Mouse (Mus musculus) liver, embryonic 11.5 days (tissue): Measurements from ENCODE around the gene Hddc2. TPM values are rescaled to one million over a fixed set of nuclear protein-coding genes. Genes with fewer than 3 reads are reported as not detected.
"Not testable (repeated sequence)": the region's sequence is repeated elsewhere in the genome, so short reads cannot be mapped to it uniquely, and the experiment has no call there.

Source experiments
- ATAC-seq: fragments of 200-750 bp; cut with Nextera tagmentation; replicated peaks from 2 replicates; pipeline ENCODE4 v1.8.0; 2017; ENCODE audit warnings: moderate number of reproducible peaks, mild to moderate bottlenecking, moderate TSS enrichment, moderate library complexity; ENCODE audit not compliant: low FRiP score
- DNase-seq: peaks from one replicate; pipeline ENCODE4 v3.0.0-alpha.2; 2017; ENCODE audit warnings: low spot score
- H3K27ac ChIP-seq: fragments of 300-500 bp; sonication (generic); 2 replicates; pipeline ENCODE4 v1.5.1; 2014; ENCODE audit warnings: mild to moderate bottlenecking, low read depth, low read length, control low read depth
- H3K27me3 ChIP-seq: fragments of 300-500 bp; sonication (generic); replicated peaks from 2 replicates; pipeline ENCODE4 v1.6.1; 2014; ENCODE audit warnings: low read length, mixed read lengths; ENCODE audit not compliant: control insufficient read depth, insufficient read depth
- H3K36me3 ChIP-seq: fragments of 300-500 bp; sonication (generic); 2 replicates; pipeline ENCODE4 v1.6.1; 2014; ENCODE audit warnings: mild to moderate bottlenecking, low read length, moderate library complexity, mixed read lengths; ENCODE audit not compliant: control insufficient read depth, insufficient read depth
- H3K4me1 ChIP-seq: fragments of 300-500 bp; sonication (generic); replicated peaks from 2 replicates; pipeline ENCODE4 v1.6.1; 2014; ENCODE audit warnings: low read length, mixed read lengths; ENCODE audit not compliant: control insufficient read depth, insufficient read depth
- H3K4me2 ChIP-seq: fragments of 300-500 bp; sonication (generic); 2 replicates; pipeline ENCODE4 v1.6.1; 2014; ENCODE audit warnings: mild to moderate bottlenecking, control low read depth, moderate library complexity
- H3K4me3 ChIP-seq: fragments of 300-500 bp; sonication (generic); 2 replicates; pipeline ENCODE4 v1.5.1; 2014; ENCODE audit warnings: low read depth, low read length, control low read depth
- H3K9ac ChIP-seq: fragments of 300-500 bp; sonication (generic); 2 replicates; pipeline ENCODE4 v1.6.1; 2014; ENCODE audit warnings: low read depth, low read length, control low read depth
- H3K9me3 ChIP-seq: fragments of 300-500 bp; sonication (generic); 2 replicates; pipeline ENCODE4 v1.6.1; 2016; ENCODE audit warnings: low read length, inconsistent platforms, mixed read lengths; ENCODE audit not compliant: control insufficient read depth
- WGBS: fragments of 180-500 bp; shearing (Covaris S2); extraction: QIAGEN DNeasy Blood & Tissue Kit; methylation state at CpG from one replicate; pipeline ENCODE4 v1.1.7; 2014; 5-methylcytosine and 5-hydroxymethylcytosine counted together
- polyA plus RNA-seq: library from polyadenylated mRNA; unstranded; fragments of >200 nt; fragmentation: Nextera tagmentation; extraction: Ambion mirVana; gene quantifications from 2 replicates; pipeline ENCODE4 v1.2.1, GENCODE M21; 2014

Hddc2 gene
- polyA plus RNA-seq, 1 experiment from 2014 or later = 59.2 TPM

DNA sequence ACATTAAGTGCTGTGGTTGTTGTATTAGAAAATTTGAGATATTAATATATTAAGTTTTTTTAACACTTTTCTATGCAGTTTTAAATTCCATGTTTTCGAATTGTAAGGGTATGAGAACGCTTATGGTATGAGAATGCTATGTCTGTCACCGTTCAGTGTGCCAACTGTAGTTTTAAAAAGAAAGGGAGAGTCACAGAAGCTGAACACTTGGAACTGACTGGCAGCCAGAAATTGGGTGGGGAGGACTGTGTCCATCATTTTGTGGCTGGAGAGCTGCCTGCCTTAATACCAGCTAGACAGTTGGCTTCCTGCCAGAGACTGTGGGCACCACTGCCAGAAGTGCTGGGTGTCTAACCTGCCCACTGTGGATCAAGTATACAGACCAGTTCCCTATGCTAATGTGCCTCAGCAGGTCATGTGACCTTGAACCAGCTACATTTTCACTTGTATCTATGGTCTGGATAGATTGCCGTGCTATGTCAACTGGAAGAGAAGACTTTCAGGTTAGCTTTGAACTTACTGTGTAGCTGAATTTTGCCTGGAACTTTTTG lies 18.1 kb downstream of the Hddc2 start:
- no peaks in the 10 kb centered on the region for H3K27me3 ChIP-seq
- no peak for DNase-seq
- H3K9ac ChIP-seq = no peak overlapping the region
- H3K27ac ChIP-seq = no peak overlapping the region
- H3K9me3 ChIP-seq = no peaks in the 10 kb centered on the region
- H3K4me2 ChIP-seq = no peak overlapping the region
- WGBS = 83% methylated on average over 4 of the region's 4 CpGs
- H3K36me3 ChIP-seq = no peaks in the 10 kb centered on the region; the same call in 1 of the 2 replicates
- no peak overlapping the region for H3K4me3 ChIP-seq
- ATAC-seq = no peak
- H3K4me1 ChIP-seq = 0 out of 2 replicates have a peak, but pooled peaks cover 4% of the 10 kb centered on the region

DNA sequence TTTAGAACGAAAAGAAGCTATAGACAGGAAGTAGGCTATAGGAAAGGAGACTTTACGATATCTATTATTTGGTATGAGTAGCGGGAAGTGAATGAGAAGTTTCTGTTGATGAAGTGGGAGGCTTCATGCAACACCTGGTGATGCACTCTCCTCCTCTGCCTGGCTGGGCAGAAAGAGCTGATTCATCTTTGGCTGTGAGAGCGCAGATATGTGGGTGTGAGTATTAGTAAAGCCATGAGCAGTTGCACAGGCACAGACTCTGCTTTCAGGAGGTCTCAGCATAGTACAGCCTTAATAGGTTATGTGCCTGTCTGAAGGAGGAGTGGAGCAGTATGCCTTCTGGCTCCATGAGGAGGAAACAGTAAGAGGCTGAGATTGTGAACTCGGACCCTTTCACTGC lies 23.2 kb downstream of the Hddc2 start:
- DNase-seq (no peak), ATAC-seq (no peak)
- WGBS = 79% methylated on average over 5 of the region's 5 CpGs
- no peaks in the 10 kb centered on the region for H3K4me1 ChIP-seq
- no peaks in the 10 kb centered on the region for H3K9me3 ChIP-seq
- no peak overlapping the region for H3K27ac ChIP-seq
- H3K4me3 ChIP-seq = no peak overlapping the region
- H3K36me3 ChIP-seq = no peaks in the 10 kb centered on the region
- no peak overlapping the region for H3K9ac ChIP-seq
- H3K27me3 ChIP-seq = no peaks in the 10 kb centered on the region
- H3K4me2 ChIP-seq = no peak overlapping the region

DNA sequence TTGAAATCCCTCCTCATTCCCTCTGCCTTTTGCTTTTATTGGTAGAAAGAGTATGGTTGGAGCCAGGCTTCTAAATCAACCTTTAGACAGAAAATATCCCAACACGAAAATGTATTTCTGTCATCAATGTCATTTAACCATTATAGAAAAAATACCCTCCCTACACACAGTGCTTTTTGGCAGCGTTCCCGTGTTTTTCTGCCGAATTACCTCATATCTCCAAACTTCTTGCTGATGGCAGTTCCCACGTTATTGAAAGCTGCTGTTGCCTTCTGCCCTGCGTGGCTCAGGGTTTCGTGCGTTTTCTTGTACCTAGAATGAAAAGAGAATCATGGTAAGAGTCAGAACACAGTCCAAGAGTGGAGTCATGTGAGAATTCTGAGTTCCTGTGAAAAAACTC lies 33.2 kb downstream of the Hddc2 start:
- H3K27me3 ChIP-seq = no peaks in the 10 kb centered on the region
- no peaks in the 10 kb centered on the region for H3K36me3 ChIP-seq
- no peak for DNase-seq
- no peaks in the 10 kb centered on the region for H3K9me3 ChIP-seq
- H3K9ac ChIP-seq = no peak overlapping the region
- no peak overlapping the region for H3K27ac ChIP-seq
- WGBS = 83% methylated on average over 8 of the region's 8 CpGs
- no peak overlapping the region for H3K4me3 ChIP-seq
- H3K4me2 ChIP-seq = no peak overlapping the region
- no peaks in the 10 kb centered on the region for H3K4me1 ChIP-seq
- no peak for ATAC-seq

DNA sequence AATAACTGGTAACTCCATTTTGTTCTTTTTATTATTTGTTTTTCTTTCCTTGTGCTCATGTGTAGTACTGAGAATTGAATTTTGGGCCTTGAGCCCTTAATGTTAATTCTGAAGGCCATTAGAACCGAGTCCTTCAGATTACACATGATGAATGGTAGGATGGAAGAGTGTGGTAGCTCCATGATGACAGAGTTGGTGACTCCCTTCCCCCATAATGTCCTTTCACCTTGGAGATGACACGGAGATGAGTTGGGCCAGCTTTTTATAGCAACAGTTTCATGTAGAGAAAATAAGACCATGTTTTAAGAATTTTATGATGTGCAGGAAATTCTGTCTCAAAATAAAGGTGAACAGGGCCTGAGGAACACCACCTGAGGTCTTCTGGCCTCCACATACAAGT lies 37.9 kb downstream of the Hddc2 start:
- no peak for ATAC-seq
- Histone ChIP-seq H3K36me3 (no peaks in the 10 kb centered on the region), H3K27me3 (no peaks in the 10 kb centered on the region), H3K27ac (no peak overlapping the region), H3K9me3 (no peaks in the 10 kb centered on the region), H3K4me3 (no peak overlapping the region), H3K9ac (no peak overlapping the region), H3K4me1 (no peaks in the 10 kb centered on the region), H3K4me2 (no peak overlapping the region)
- WGBS = 75% methylated on average over 2 of the region's 2 CpGs
- no peak for DNase-seq

DNA sequence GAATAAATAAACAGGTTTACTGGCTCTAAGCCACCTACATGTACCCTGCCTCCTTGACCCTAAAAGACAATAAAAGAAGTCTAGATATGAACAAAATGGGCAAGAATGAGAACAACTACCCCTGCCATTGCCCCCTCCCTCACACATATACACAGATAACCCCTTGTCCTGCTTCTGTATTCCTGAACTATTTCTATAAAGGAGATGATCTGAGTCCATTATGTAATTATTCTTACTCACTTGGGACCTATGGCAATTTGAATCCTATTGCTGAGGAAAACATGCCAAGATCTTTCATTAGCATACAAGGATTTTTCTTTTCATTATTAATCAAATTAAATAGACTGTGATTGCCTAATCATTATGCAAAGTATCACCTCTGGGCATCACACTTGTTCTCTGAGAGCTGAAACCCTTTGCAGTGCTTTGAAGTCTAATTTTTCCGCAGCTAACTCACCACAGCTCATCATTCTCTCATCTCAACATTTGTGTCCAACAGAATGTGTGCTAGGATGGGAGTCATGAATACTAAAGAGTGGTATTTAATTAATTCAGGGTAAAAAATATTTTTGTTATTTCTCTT lies 39.8 kb downstream of the Hddc2 start:
- DNase-seq = no peak
- Histone ChIP-seq H3K27ac (no peak overlapping the region), H3K9me3 (no peaks in the 10 kb centered on the region), H3K4me1 (no peaks in the 10 kb centered on the region), H3K4me2 (no peak overlapping the region), H3K9ac (no peak overlapping the region), H3K4me3 (no peak overlapping the region), H3K36me3 (no peaks in the 10 kb centered on the region), H3K27me3 (no peaks in the 10 kb centered on the region)
- WGBS = 84% methylated on average over 1 of the region's 1 CpGs
- no peak for ATAC-seq

DNA sequence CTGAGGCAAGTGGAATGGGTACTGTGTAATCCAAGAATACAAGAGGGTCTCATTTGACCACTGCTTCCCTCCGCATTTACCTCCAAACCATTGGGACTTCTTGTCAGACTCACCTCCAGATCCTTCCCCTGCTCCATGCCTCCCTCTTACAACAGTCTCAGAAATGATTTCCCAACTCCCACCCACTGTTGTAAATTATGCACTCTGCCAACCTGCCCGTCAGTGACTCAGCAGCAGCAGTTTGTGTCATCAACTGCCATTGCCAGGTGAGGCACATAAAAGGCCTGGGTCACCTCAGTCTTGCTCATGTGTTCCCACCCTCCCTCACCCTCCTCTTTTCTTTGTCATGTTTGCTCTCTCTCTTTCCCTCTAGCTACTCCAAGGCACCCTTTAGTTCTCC lies 41.0 kb downstream of the Hddc2 start:
- Histone ChIP-seq H3K9ac (no peak overlapping the region), H3K27ac (no peak overlapping the region), H3K4me3 (no peak overlapping the region), H3K36me3 (no peaks in the 10 kb centered on the region), H3K4me2 (no peak overlapping the region), H3K9me3 (no peaks in the 10 kb centered on the region), H3K4me1 (no peaks in the 10 kb centered on the region), H3K27me3 (no peaks in the 10 kb centered on the region)
- DNase-seq = no peak
- 68% methylated on average over 2 of the region's 2 CpGs for WGBS
- ATAC-seq = no peak

DNA sequence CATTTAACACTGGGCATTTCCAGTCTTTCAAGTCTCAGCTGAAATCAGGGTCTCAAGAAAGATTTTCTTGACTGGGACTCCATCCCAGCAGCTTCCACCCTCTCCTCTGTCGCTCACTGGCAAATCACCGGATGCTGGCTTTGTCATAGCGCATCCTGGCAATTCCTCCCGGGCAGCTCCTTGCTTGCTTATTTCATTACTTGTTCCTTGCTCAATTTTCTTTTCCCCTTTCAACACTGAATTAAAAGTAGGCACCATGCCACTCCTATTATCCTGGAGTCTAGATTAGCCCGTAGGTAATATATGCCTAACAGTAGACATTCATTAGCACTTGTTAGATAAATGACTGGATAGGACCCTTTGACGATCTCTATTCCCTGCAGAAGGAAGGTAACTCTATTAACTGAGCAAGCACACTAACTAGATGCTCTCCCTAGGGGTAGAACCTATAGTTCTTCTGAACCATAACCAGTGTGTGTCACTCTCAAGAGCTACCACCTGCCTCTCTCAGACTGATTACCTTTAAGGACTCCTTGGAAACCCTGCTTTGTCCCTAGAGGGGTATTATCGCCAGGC lies 41.8 kb downstream of the Hddc2 start:
- H3K4me1 ChIP-seq = no peaks in the 10 kb centered on the region
- no peak overlapping the region for H3K9ac ChIP-seq
- no peak for ATAC-seq
- H3K4me2 ChIP-seq = no peak overlapping the region
- no peaks in the 10 kb centered on the region for H3K27me3 ChIP-seq
- 79% methylated on average over 7 of the region's 7 CpGs for WGBS
- H3K36me3 ChIP-seq = no peaks in the 10 kb centered on the region
- no peak for DNase-seq
- no peak overlapping the region for H3K4me3 ChIP-seq
- H3K27ac ChIP-seq = no peak overlapping the region
- H3K9me3 ChIP-seq = no peaks in the 10 kb centered on the region

DNA sequence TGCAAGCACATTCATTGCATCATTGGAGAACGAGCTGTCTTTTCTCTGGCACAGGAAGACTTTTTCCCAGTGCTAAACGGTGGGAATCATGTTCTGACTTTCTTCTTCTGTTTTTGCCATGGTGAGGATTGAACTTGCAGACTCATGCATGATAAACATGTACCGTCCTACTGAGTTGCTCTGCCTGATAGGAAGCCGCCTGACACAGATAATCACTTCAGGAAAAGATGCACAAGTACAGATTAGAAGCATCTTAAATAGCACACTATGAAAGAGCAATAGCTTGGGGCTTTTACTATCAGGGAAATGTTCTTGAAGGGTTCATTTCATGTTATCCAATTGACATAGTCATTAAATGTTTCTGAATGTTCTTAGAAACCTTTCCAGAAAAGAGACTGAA lies 46.6 kb downstream of the Hddc2 start:
- Histone ChIP-seq H3K36me3 (no peaks in the 10 kb centered on the region), H3K27me3 (no peaks in the 10 kb centered on the region), H3K27ac (no peak overlapping the region), H3K9ac (no peak overlapping the region), H3K4me2 (no peak overlapping the region), H3K4me3 (no peak overlapping the region), H3K4me1 (no peaks in the 10 kb centered on the region), H3K9me3 (no peaks in the 10 kb centered on the region)
- WGBS = 55% methylated on average over 4 of the region's 4 CpGs
- ATAC-seq (no peak; the same call in 1 of the 2 replicates), DNase-seq (no peak)

DNA sequence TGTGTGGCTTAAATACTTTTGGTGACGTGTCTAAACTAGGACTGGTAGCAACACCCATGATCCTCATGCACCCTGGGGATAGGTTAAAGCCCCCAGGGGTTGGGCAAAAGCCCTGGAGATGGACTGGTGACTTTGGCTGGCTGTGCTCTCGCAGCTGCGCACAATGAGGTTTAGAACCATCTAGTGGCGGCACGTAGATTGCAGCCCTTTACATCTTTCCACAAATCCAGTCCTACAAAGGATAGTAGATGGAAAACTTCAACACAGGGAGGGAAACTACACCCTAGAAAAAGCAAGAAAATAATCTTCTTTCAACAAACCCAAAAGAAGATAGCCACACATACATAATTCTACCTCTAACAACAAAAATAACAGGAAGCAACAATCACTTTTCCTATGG lies 57.0 kb downstream of the Hddc2 start:
- H3K27me3 ChIP-seq, H3K36me3 ChIP-seq, DNase-seq, H3K4me1 ChIP-seq, H3K4me3 ChIP-seq, H3K4me2 ChIP-seq, H3K9me3 ChIP-seq, ATAC-seq, H3K9ac ChIP-seq, H3K27ac ChIP-seq: not testable (repeated sequence)
- 16% methylated on average over 4 of the region's 5 CpGs for WGBS
